In the genomic region with DNA sequence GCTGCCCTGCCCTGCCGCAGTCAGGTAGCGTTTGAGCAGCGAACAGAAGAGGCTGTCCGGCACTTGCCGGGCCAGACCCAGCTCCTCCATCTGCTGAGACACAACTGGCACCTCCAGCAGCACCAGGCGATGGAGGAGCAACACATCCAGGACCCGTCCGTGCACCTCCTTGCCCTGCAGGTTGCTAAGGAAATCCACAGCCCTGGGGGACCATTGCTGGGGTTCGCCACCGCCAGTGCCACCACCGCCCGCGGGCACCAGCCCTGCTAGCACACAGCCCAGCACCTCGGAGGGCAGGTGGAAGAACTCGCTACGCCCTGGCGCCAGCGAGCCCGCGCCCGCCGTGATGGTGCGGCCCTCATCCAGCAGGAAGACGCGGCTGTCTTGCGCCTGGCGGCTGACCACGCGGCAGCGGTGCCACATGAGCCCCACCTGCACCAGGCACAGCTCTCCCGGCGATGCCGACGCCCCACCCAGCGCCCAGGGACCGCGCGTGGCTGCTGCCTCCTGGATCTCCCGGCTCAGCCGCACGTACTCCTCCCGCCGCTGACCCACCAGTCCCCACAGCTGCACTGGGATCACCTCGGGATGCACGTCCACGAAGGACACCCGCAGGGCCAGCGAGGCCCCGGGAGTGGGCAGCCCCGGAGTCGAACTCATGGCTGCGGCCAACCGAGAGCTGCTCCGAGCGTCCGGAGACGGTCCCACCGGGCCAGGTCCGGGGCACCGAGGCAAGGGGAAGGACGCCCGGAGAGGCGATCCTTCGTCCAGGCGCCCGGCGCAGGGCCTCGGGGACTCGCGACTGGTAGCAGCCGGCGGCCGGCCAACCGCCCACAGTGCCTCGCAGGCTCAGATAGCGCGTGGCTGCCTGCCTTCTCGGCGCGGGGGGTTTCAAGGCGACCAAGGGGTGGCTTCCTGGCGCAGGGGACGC, we compare ENCODE assay signal across 9 mouse cellular contexts. TPM values are rescaled to one million over a fixed set of nuclear protein-coding genes. Genes with fewer than 3 reads are reported as not detected.
DNase-seq lines count a peak whose midpoint lies in the region; TF ChIP-seq lines count a peak whose summit lies in the region.
"Had no signal": no experiment of that assay in that cellular context is flagged by ENCODE, and none has a peak within 500 bp of the region (broad histone marks: within the 10 kb centered on the region; RNA-seq: fewer than 3 reads in every experiment).

A gene (minus strand): TSS at position 804 of the 931 bp plus-strand sequence.

- DNase-seq in heart, adult 11 months, result peak; percentile 86
- DNase-seq in heart, adult 2 months, result no peak
- DNase-seq in thymus, postnatal 4 days, result peak; percentile 17
- no peak for DNase-seq in thymus, postnatal 10 days (ENCODE audit: low spot score in 2 of 2)
- DNase-seq in hindbrain, embryonic 10.5 days (ENCODE audit: low spot score), result peak; percentile 51
- peak; percentile 48 for DNase-seq in mesoderm, embryonic 11.5 days (ENCODE audit: low read depth, low spot score)
- no peak for DNase-seq in spleen, postnatal 36 days (ENCODE audit: low spot score in 2 of 2)
- DNase-seq in spleen, adult 12 weeks (ENCODE audit: low spot score), result no peak

- H3K27me3 ChIP-seq in heart, adult 2 months (ENCODE audit: control insufficient read depth, insufficient read depth, low read length), result peaks cover 19% of the 10 kb centered on the region
- peaks cover 58% of the 10 kb centered on the region for H3K27me3 ChIP-seq in hindbrain, embryonic 10.5 days (ENCODE audit: insufficient read depth, poor library complexity, severe bottlenecking)

- no peak within 1 kb of the TSS for H3K4me3 ChIP-seq in heart, adult 2 months
- H3K4me3 ChIP-seq in hindbrain, embryonic 10.5 days, result peak within 1 kb of the TSS; percentile 56

- TF ChIP-seq POLR2A in heart, adult 2 months (IDR thresholded peaks at IDR 0.05; ENCODE audit: insufficient read depth, low read depth, low read length), result no peak

- H3K4me1 ChIP-seq in heart, adult 2 months (ENCODE audit: control insufficient read depth, insufficient read depth, low read length), result no peaks in the 10 kb centered on the region
- peaks cover 17% of the 10 kb centered on the region for H3K4me1 ChIP-seq in hindbrain, embryonic 10.5 days (replicated peaks)

- H3K36me3 ChIP-seq in heart, adult 2 months (ENCODE audit: control insufficient read depth, insufficient read depth, low read length), result no peaks in the 10 kb centered on the region
- H3K36me3 ChIP-seq in hindbrain, embryonic 10.5 days, result no peaks in the 10 kb centered on the region

- WGBS in heart, adult 2 months, result 5% methylated on average over 83 of the region's 83 CpGs
- 3% methylated on average over 83 of the region's 83 CpGs for WGBS in hindbrain, embryonic 10.5 days

- no peak within 1 kb of the TSS for H3K27ac ChIP-seq in heart, adult 2 months
- peak within 1 kb of the TSS; percentile 71 for H3K27ac ChIP-seq in hindbrain, embryonic 10.5 days

- no peak for TF ChIP-seq CTCF in heart, adult 2 months (IDR thresholded peaks at IDR 0.05)

- no peaks in the 10 kb centered on the region for H3K79me2 ChIP-seq in heart, adult 2 months (replicated peaks; ENCODE audit: control insufficient read depth, insufficient read depth, low read length)

- intact Hi-C loops in heart, adult 2 months (cut with DNase I), result loop anchor here (10.0 kb wide), 1 partner anchor 815 kb away; no protein-coding TSS in a partner anchor

- no peak within 1 kb of the TSS for H3K9ac ChIP-seq in heart, adult 2 months (ENCODE audit: low read depth, low read length)

- H3K9me3 ChIP-seq in hindbrain, embryonic 10.5 days, result peaks cover 10% of the 10 kb centered on the region; the same call in 1 of the 2 replicates

- no peak for TF ChIP-seq EP300 in heart, adult 2 months (IDR thresholded peaks at IDR 0.05; ENCODE audit: insufficient read depth, low read depth, low read length)

RNA-seq across cellular contexts. Expression of the gene that starts here (rescaled TPM):
- total RNA-seq in heart, adult 2 months (2021), result not detected
- polyA plus RNA-seq in heart, adult 2 months (2012; rRNA removed), result 0.02 and 0.03 TPM in 2 replicates
- polyA plus RNA-seq in hindbrain, embryonic 10.5 days (2016; fragmentation: Nextera tagmentation; extraction: Ambion mirVana), result 0.03 and 0.17 TPM in 2 replicates
- polyA plus RNA-seq: spleen, adult 2 months had no signal

Comparison
In these comparisons a context has a peak if more than half of its experiments do, and no peak if none do; other contexts are left out.
1. DNase-seq: peak in heart, adult 11 months (single experiment), thymus, postnatal 4 days (single experiment) and mesoderm, embryonic 11.5 days (single experiment); none in heart, adult 2 months (0 of 2), thymus, postnatal 10 days (0 of 2), spleen, postnatal 36 days (0 of 2) and spleen, adult 12 weeks (single experiment).
2. Peak in DNase-seq, H3K4me3 ChIP-seq and H3K27ac ChIP-seq in hindbrain, embryonic 10.5 days; RNA of the gene not detected or under 1 TPM.